ENCODE assay signal across 8 mouse cellular contexts in genomic region chr3:57846912-57847759, GRCm38 (mm10). TPM values are rescaled to one million over a fixed set of nuclear protein-coding genes. Genes with fewer than 3 reads are reported as not detected.
A peak's percentile ranks its signal among the peaks of the same experiment; 100 is the strongest.
DNase-seq lines count a peak whose midpoint lies in the region; ATAC-seq lines count a peak whose summit lies in the region.

No protein-coding gene starts in this region.

- peaks cover 4% of the 10 kb centered on the region for H3K36me3 ChIP-seq in forebrain, embryonic 11.5 days (ENCODE audit: control insufficient read depth, insufficient read depth, low read length)
- peaks cover 10% of the 10 kb centered on the region for H3K36me3 ChIP-seq in heart, embryonic 16.5 days (ENCODE audit: control insufficient read depth, insufficient read depth)
- no peaks in the 10 kb centered on the region for H3K36me3 ChIP-seq in liver, embryonic 16.5 days (ENCODE audit: control insufficient read depth, insufficient read depth)
- H3K36me3 ChIP-seq in neural tube, embryonic 15.5 days, result peaks cover 18% of the 10 kb centered on the region

- ATAC-seq in forebrain, embryonic 11.5 days (replicated peaks; ENCODE audit: low FRiP score), result peak; percentile 87
- peak; percentile 88 for ATAC-seq in heart, embryonic 16.5 days (replicated peaks; ENCODE audit: extremely low read depth, insufficient read depth, low FRiP score)
- peak; percentile 83 for ATAC-seq in liver, embryonic 16.5 days (ENCODE audit: low read depth)
- ATAC-seq in neural tube, embryonic 15.5 days (ENCODE audit: low FRiP score), result peak; percentile 92

- peak overlapping the region; percentile 98 for H3K27ac ChIP-seq in forebrain, embryonic 11.5 days (ENCODE audit: low read depth, low read length)
- peak overlapping the region; percentile 88 for H3K27ac ChIP-seq in heart, embryonic 16.5 days (ENCODE audit: low read length)
- no peak overlapping the region for H3K27ac ChIP-seq in liver, embryonic 16.5 days (ENCODE audit: low read length)
- peak overlapping the region; percentile 100 for H3K27ac ChIP-seq in neural tube, embryonic 15.5 days (replicated peaks)

- peak; percentile 47 to 57 for DNase-seq in B cell, adult 2 months
- DNase-seq in adrenal gland, postnatal 4 days (ENCODE audit: low spot score in 2 of 2), result peak; percentile 28 to 29
- DNase-seq in forebrain, embryonic 11.5 days (ENCODE audit: low spot score), result peak; percentile 90
- DNase-seq in kidney, postnatal 25 days, result peak; percentile 56 to 81
- DNase-seq in testis, postnatal 10 days (ENCODE audit: low spot score), result peak; percentile 75

- WGBS in forebrain, embryonic 11.5 days, result under 1% methylated on average over 89 of the region's 104 CpGs
- WGBS in heart, embryonic 16.5 days, result under 1% methylated on average over 77 of the region's 104 CpGs
- WGBS in liver, embryonic 16.5 days (ENCODE audit: insufficient replicate concordance), result under 1% methylated on average over 76 of the region's 104 CpGs
- WGBS in neural tube, embryonic 15.5 days, result under 1% methylated on average over 60 of the region's 104 CpGs

- peak overlapping the region; percentile 97 for H3K9ac ChIP-seq in forebrain, embryonic 11.5 days (ENCODE audit: low read length)
- peak overlapping the region; percentile 84 for H3K9ac ChIP-seq in heart, embryonic 16.5 days (ENCODE audit: low read length)
- peak overlapping the region; percentile 46 for H3K9ac ChIP-seq in liver, embryonic 16.5 days (ENCODE audit: low read depth, low read length)
- H3K9ac ChIP-seq in neural tube, embryonic 15.5 days (replicated peaks), result peak overlapping the region; percentile 99

- no peaks in the 10 kb centered on the region for H3K27me3 ChIP-seq in forebrain, embryonic 11.5 days (ENCODE audit: control insufficient read depth, insufficient read depth, low read length)
- H3K27me3 ChIP-seq in heart, embryonic 16.5 days (ENCODE audit: control insufficient read depth, insufficient read depth, low read length), result no peaks in the 10 kb centered on the region
- peaks cover 25% of the 10 kb centered on the region for H3K27me3 ChIP-seq in liver, embryonic 16.5 days (ENCODE audit: control insufficient read depth, insufficient read depth, low read depth, low read length)
- no peaks in the 10 kb centered on the region for H3K27me3 ChIP-seq in neural tube, embryonic 15.5 days (replicated peaks)

- peak overlapping the region; percentile 68 for H3K4me2 ChIP-seq in forebrain, embryonic 11.5 days (ENCODE audit: low read depth, low read length, severe bottlenecking)
- H3K4me2 ChIP-seq in heart, embryonic 16.5 days (ENCODE audit: low read depth, low read length), result peak overlapping the region; percentile 69
- peak overlapping the region; percentile 60 for H3K4me2 ChIP-seq in liver, embryonic 16.5 days (ENCODE audit: low read depth, low read length)
- peak overlapping the region; percentile 71 for H3K4me2 ChIP-seq in neural tube, embryonic 15.5 days

- peak overlapping the region; percentile 90 for H3K4me3 ChIP-seq in forebrain, embryonic 11.5 days (ENCODE audit: low read depth, low read length)
- peak overlapping the region; percentile 97 for H3K4me3 ChIP-seq in heart, embryonic 16.5 days (ENCODE audit: low read length)
- peak overlapping the region; percentile 60 for H3K4me3 ChIP-seq in liver, embryonic 16.5 days (ENCODE audit: low read depth, low read length)
- peak overlapping the region; percentile 99 for H3K4me3 ChIP-seq in neural tube, embryonic 15.5 days (replicated peaks)

- no peaks in the 10 kb centered on the region; the same call in 1 of the 2 replicates for H3K9me3 ChIP-seq in forebrain, embryonic 11.5 days (ENCODE audit: control insufficient read depth, low read length)
- H3K9me3 ChIP-seq in heart, embryonic 16.5 days (replicated peaks; ENCODE audit: control insufficient read depth, low read length), result no peaks in the 10 kb centered on the region; the same call in 1 of the 2 replicates
- H3K9me3 ChIP-seq in liver, embryonic 16.5 days (replicated peaks; ENCODE audit: control insufficient read depth, low read length), result no peaks in the 10 kb centered on the region
- no peaks in the 10 kb centered on the region for H3K9me3 ChIP-seq in neural tube, embryonic 15.5 days (replicated peaks)

- no peaks in the 10 kb centered on the region for H3K4me1 ChIP-seq in forebrain, embryonic 11.5 days (replicated peaks; ENCODE audit: control insufficient read depth, insufficient read depth, low read length)
- peaks cover 19% of the 10 kb centered on the region for H3K4me1 ChIP-seq in heart, embryonic 16.5 days (ENCODE audit: control insufficient read depth, insufficient read depth, low read length)
- no peaks in the 10 kb centered on the region for H3K4me1 ChIP-seq in liver, embryonic 16.5 days (ENCODE audit: control insufficient read depth, low read depth, low read length)
- H3K4me1 ChIP-seq in neural tube, embryonic 15.5 days, result peaks cover 21% of the 10 kb centered on the region

RNA-seq across cellular contexts. Expression of gene Pfn2, which starts 0.7 kb away (rescaled TPM):
- 10 to 100 TPM; 67.2 to 76.4 TPM for total RNA-seq in adrenal gland, postnatal 4 days (2021)
- polyA plus RNA-seq in forebrain, embryonic 11.5 days (2014; fragmentation: Nextera tagmentation; extraction: Ambion mirVana), result 282 and 289 TPM in 2 replicates
- 43.4 and 45.3 TPM in 2 replicates for polyA plus RNA-seq in heart, embryonic 16.5 days (2015; fragmentation: Nextera tagmentation; extraction: Ambion mirVana)
- 3.7 and 4.7 TPM in 2 replicates for polyA plus RNA-seq in liver, embryonic 16.5 days (2015; fragmentation: Nextera tagmentation; extraction: Ambion mirVana)
- polyA plus RNA-seq in neural tube, embryonic 15.5 days (2015; fragmentation: Nextera tagmentation; extraction: Ambion mirVana), result 636 and 740 TPM in 2 replicates

Comparison
In these comparisons a context has a peak if more than half of its experiments do, and no peak if none do; other contexts are left out.
1. DNase-seq: peak in every context shown above with its lines; median percentile 90 in forebrain, embryonic 11.5 days; 75 in testis, postnatal 10 days; 68 in kidney, postnatal 25 days; 52 in B cell, adult 2 months; 28 in adrenal gland, postnatal 4 days.
2. H3K9ac ChIP-seq: peak in every context shown above with its lines; median percentile 99 in neural tube, embryonic 15.5 days; 97 in forebrain, embryonic 11.5 days; 84 in heart, embryonic 16.5 days; 46 in liver, embryonic 16.5 days.